Mouse (Mus musculus) adrenal gland, postnatal 14 days (tissue): ENCODE data around the gene Dnajc11. TPM values are rescaled to one million over a fixed set of nuclear protein-coding genes. Genes with fewer than 3 reads are reported as not detected.

Source experiments
- DNase-seq: peaks from one replicate; pipeline ENCODE4 v3.0.0; 2021; ENCODE audit warnings: mixed read lengths
- long read RNA-seq, 2 experiments: library from polyadenylated mRNA; stranded (forward); transcript quantifications; one replicate each; pipeline ENCODE4 v2.0.0; 2021
- total RNA-seq: library from RNA; stranded (reverse); gene quantifications from 2 replicates; pipeline ENCODE4 v1.2.3, GENCODE M21; 2021

Dnajc11 gene
- total RNA-seq = 117 and 122 TPM in 2 replicates
- long read RNA-seq, experiment 1, transcript Dnajc11-201 (16 exons, 3,151 nt) = major isoform, 173 of 224 reads
- long read RNA-seq, experiment 1, partial matches to known transcripts = 12 of 224 reads
- long read RNA-seq, experiment 1, other reads (novel, unspliced or antisense) = 38 of 224 reads
- long read RNA-seq, experiment 2, transcript Dnajc11-201 (16 exons, 3,151 nt) = major isoform, 127 of 160 reads
- long read RNA-seq, experiment 2, partial matches to known transcripts = 5 of 160 reads
- long read RNA-seq, experiment 2, other reads (novel, unspliced or antisense) = 26 of 160 reads

DNA sequence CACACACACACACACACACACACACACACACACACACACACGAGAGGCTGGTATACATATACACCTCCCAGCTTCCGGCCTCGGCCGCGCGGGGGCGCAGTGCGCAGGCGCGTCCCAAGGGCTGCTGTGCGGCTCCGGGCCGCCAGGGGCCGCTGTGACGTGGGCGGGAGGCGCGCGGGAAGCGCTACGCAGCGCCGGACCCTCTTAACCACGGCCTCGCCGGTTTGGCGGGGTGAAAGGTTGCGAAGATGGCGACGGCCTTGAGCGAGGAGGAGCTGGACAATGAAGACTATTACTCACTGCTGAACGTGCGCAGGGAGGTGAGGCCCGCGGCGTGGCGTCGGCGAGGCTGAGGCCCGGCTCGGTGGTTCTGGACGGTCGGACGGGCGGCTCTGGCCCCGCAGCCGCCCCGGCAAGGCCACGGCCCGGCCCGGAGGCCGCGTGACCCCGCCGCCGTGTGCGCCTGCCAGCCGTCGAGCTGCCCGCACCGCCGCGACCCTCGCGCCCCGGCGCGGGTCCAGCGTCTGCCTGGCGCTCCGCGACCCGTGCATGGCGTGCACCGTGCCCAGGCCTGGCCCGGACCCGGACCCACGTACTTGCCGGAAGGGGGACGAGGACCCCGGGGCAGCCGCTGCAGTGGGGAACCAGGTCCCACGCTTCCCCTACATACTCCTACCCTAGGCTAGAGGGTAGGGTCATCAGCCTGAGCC is at the start of gene Dnajc11:
Dnajc11 (plus strand) TSS at position 187 of the 710 bp plus-strand sequence.
- peak; percentile 97 for DNase-seq

- peak; percentile 19 for DNase-seq
These were observed 40.2 kb upstream of the Dnajc11 start for GRCm38 (mm10) chr4:151893241-151893640.

GRCm38 (mm10) chr4:151894926-151895325 is 38.6 kb upstream of the Dnajc11 start:
- DNase-seq = no peak

DNA sequence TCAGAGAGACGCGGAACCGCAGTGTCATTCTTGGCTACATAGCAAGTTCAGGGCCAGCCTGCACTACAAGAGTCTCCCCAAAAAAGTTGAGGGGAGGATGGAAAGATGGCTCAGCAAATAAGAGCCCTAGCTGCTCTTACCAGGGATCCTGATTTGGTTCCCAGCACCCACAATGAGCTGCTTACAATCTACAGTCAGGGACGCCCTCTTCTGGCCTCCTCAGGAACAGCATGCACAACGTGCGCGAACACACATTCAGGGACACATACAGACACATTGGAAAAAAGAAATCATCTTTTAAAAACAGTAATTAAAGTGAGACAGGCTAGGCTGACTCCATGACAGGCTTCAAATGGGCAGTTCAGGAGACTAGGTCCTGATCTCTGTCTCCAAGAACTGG is 37.9 kb upstream of the Dnajc11 start:
- no peak for DNase-seq

DNA sequence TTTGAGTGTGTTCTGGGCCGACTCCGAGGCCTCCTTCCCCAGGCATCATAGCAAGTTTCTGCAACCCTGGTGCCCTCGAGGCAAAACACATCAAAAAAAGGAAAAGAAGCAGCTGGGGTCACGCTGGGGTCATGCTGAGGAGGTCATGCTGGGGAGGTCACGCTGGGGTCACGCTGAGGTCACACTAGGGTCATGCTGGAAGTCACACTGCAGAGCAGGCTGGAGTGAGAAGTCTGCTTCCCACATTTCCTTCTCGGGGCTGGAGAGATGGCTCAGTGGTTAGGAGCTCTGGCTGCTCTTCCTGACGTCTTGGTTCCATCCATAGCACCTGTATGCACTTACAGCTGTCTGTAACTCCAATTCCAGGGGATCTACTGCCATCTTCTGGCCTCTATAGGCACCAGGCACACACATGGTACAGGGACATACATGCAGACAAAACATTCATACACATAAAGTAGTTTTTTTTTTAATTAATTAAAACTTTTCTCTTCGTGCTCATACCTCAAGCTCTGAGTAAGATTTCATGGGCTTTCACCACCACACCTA is 36.3 kb upstream of the Dnajc11 start:
- DNase-seq = no peak

DNA sequence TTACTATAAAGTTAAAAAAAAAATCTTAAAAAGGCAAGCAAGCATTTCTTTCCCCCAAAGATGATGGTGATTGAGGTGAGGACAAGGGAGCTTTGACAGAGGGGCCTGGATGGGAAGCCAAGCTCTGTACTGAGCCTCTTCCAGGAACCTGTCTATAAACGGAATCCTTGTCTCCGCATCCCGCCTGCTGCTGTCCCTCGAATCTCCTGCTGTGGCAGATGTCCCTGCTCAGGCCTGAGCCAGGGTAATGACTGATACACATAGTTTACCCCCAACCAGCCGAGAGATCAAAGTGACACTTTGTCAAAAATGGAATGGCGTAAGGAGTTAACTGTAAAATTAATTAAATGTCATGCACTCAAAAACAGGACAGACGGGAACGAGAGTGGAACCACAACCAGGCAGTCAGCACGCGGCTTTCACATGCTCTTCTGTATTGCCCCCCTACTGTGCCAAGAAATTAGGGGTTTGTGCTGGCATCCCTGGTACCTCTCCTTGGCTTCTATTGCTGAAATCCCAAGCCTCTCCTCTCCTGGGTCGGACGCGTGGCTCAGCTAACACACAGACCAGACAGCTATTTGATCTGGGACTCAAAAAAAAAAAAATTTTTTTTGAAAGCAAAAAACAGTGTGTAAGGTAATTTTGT is 34.8 kb upstream of the Dnajc11 start:
- DNase-seq = no peak

GRCm38 (mm10) chr4:151899707-151900384 is 33.6 kb upstream of the Dnajc11 start:
- DNase-seq = no peak

DNA sequence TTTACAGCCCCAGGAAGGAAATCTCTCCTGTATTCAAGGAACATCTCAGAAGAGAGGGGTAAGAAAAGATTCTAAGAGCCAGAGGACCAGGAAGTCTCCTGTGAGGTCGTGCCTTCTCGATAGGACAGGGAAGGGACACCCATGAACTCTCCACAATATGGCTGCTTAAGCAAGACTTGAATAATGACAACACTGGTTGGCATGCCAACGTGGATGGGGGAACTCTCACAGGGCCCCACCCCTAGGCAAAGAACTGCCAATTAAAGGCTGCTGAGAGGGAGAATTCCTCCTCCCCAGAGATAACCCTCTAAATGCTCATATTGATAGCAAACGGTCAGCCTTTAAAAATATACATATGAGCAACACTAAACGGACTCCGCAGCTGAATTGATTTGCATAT is 32.8 kb upstream of the Dnajc11 start:
- no peak for DNase-seq

DNA sequence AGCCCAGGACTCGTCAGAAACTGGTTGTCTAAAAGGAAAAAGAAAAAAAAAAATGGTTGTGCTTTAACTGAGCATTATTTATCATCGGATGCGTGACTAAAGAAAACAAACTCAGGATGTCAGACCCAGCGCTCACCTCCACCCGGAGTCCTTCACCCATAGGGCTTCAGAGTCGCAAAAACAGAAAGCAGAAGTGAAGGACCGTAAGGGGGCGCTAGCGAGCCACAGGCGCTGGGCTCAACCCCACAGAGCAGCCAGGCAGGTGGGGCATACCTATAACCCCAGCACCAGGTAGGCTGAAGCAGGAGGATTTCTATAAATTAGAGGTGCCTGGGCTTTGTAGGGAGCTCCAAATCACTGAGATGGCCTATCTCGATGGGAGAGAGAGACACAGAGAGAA is 32.1 kb upstream of the Dnajc11 start:
- peak; percentile 47 for DNase-seq

DNA sequence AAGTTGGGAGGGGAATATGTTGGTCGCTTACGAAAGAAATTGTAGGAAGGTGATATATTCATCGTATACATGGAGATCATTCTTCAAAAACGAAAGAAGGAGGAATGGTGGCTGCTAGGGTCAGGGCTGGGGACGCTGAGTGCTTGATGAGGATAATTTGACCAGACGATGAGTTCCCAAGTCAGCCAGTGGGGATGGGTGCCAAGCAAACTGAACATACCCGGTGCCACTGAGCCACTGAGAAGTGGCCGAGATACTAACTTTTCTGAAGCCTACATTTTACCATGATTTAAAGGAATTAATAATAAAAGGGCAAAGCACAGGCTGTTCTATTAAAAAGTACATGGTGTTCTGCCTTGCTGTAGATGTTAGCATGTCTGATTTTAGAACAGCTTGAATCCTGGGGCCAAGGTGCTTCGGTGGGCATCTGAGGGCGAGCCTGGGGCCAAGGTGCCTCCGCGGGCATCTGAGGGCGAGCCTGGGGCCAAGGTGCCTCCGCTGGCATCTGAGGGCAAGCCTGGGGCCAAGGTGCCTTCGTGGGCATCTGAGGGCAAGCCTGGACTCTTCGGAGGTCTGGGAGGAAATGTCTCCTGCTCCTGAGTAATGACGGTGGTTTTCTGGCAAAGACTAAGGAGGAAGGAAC is 31.3 kb upstream of the Dnajc11 start:
- peak; percentile 28 for DNase-seq

GRCm38 (mm10) chr4:151902689-151903241 is 30.7 kb upstream of the Dnajc11 start:
- DNase-seq = peak; percentile 88

- DNase-seq = peak; percentile 52
These were observed 29.4 kb upstream of the Dnajc11 start for GRCm38 (mm10) chr4:151904098-151904497.

DNA sequence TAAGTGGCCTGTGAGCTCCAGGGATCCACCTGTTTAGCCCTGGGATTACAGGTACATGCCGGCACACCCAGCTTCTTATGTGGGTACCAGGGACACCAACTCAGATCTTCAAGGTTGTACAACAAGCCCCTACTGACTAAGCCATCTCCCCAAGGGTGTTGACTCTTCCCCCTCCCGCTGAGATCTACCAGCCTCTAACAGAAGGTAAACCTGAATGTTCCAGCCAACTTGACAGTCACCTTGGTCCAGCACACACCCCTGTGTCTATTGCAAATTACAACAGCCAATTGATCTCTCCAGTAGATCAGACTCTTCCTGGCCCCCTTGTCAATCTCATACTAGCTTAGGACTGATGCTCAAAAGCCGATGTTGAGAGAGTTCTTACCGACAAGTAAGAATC is 27.9 kb upstream of the Dnajc11 start:
- DNase-seq = no peak

DNA sequence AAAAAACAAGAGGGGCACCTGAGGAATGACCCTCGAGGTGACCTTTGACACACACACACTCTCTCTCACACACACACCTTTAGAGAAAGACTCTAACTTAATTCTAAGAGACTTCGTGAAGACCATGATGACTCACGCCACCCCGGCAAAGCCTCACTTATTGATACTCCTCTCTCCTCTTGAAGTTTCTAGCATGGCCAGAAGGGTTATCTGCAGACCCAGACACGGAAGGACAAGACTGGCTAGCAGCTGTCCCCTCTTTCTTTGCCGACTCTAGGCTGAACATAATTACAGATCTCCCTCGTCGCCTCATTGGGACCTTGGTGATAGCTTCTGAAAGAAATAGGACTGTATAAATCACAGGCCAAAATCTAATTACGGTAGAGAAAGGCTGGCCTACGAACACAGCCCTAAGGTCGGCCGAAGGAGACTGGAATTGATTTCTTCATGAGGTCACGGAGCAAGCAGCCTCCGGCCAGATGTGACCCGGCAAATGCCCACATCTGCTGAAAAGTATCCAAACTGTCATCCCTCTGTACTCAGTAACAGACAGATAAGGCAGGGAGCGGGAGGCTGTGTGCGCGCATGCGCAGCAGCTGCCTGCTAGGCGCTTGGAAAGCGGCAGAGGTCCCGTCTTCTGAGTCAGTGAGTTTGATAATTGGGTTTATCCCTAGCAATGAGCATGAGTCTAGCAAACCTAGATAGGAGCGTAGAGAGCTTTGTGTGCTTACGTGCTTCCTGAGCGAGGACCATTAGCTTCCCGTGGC is 25.7 kb upstream of the Dnajc11 start:
- peak; percentile 31 for DNase-seq

- DNase-seq = no peak
These were observed 24.7 kb upstream of the Dnajc11 start for GRCm38 (mm10) chr4:151908809-151909208.

- no peak for DNase-seq
These were observed 17.2 kb upstream of the Dnajc11 start for GRCm38 (mm10) chr4:151916271-151916670.

- DNase-seq = no peak
These were observed 14.2 kb upstream of the Dnajc11 start for GRCm38 (mm10) chr4:151919135-151919840.

- peak; percentile 71 for DNase-seq
These were observed 13.4 kb upstream of the Dnajc11 start for GRCm38 (mm10) chr4:151919900-151920643.

- no peak for DNase-seq
These were observed 11.4 kb upstream of the Dnajc11 start for GRCm38 (mm10) chr4:151922124-151922523.
